Mouse (Mus musculus) thymus, postnatal 10 days (tissue): ENCODE measurements around the gene Tmem47.
A peak's percentile ranks its signal among the peaks of the same experiment; 100 is the strongest.

Experiments
- DNase-seq, 2 experiments: peaks; one replicate each; pipeline ENCODE4 v3.0.0; 2021; ENCODE audit warnings: low spot score in 2 of 2

Gene Tmem47

DNA sequence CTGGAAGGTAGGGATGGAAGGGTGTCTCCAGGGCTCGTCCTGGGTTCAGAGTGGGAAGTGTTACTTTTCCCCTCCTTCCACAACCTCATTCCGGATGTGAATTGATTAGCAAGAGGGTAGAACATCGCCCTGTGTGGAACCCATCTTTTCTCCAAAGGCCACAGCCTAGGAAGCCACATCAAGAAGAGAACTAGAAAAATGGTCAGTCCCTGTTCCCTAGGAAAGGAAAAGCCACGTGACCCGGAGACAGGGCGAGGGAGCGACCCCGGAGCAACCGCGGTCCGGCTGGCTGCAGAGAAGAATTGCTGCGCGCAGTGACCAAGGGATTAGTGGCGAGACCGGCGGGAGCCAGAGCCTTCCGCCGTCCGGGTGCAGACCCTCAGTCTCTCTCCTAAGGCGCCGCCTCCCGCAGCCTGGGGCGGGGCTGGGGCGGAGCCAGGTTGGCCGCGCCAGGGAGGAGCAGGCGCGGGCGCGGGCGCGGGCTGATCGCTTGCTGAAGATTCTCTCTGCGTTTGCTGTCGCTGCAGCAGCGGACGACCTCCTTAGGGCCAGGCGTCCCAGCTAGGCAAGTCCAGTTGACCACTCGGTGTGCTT lies at the start of gene Tmem47:
TSS of gene Tmem47 (plus strand) at position 489 of the 594 bp plus-strand sequence.
- DNase-seq: no peak

DNA sequence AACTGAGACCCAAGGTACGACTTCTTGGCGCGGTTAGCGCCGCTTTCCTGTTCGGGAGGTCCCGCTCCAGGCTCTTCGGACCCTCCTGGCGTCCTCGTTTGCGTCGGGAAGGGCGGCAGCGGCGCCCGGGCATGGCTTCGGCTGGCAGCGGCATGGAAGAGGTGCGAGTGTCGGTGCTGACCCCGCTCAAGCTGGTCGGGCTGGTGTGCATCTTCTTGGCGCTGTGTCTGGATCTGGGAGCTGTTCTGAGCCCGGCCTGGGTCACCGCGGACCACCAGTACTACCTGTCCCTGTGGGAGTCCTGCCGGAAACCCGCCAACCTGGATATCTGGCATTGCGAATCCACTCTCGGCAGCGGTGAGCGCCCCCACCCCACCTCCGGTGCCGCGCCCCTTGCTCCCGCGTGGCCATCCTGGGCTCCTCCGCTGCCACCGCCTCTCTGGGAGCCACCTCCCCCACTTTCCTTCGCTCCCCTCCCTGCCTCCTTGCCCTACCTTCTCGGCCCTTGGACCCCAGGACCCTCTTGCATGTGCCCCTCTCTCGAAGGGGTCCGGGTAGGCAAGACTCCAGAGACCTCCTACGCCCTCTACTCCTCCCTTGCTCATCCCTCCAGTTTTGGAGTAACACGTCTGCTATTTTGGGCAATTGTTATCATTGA lies 435 bp downstream of the Tmem47 start:
- peak in 1 of 2 experiments; percentile 1 for DNase-seq

DNA sequence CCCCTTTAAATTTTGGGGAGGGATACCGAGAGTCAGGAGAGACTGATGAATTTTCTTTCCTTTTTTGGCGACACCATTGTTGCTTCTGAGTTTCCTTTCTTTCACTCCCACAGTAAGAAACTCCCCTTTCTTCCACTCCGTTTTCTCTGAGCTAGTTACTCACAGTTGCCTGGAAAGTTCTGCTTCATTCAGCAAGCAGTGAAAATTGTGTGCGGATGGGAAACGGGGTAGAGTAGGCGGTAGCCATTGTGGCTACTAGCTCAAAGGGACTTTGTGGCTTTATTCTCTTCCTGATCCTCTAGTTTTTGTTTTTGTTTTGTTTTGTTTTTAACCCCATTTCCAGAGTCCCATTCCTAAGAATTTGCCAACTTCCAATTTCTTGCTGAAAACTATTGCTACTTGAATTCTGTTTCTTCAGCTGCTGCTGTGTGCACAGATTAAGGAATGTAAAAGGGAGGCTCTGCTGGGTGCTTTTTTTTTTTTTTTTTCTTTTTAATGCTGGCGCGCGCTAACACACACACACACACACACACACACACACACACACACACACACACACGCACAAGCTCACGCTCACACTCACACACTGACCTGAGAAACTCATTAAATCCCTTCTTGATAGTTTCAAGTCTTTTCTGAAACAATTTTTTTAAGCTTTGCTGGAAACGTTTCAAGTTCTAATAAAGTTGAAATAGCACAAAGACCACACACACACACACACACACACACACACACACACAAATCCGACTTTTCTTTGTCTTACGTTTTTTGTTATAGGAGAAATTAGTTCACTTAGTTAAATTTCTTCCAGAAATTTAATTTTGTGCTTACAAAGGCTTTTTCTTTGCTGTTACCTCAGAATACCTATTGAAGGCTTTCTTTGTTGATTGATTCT lies 1.5 kb downstream of the Tmem47 start:
- DNase-seq: no peak

DNA sequence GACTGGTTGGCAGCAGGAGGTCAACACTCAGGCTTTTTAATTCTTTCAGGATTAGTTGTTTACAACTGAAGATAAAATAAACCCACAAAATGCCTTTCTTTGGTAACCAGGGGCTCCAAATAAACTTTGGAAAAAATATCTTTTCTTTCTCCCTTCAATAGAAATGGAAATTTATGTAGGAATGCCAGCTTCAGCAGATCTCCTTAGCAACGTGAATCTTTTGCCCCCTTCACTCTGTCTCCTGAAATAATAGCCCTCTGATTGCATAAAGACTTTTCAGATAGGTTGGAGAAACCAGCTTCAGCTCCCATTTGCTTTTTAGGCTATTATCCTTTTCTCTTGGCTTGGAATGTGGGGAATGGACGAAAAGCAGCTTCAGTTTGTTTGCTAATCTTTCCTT lies 2.2 kb downstream of the Tmem47 start:
- DNase-seq: no peak

DNA sequence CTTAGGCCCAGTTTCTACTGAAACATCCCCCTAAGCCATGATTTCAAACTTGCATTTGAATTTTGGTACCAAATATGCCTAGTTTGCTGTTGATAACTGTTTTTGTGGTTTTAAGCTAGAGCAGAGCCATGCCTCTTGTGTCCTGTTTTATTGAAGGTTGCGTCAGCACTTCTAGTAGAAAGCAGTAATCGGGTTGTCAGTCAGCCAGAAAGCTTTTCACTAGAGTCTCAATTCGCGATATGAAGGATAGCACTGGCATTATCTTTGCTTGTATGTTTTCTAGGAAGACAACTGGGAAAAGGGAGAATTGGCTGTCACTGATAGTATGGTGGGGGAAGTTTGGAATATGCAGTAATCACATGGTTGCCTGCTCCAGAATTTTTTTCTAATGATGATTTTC lies 3.3 kb downstream of the Tmem47 start:
- no peak for DNase-seq

DNA sequence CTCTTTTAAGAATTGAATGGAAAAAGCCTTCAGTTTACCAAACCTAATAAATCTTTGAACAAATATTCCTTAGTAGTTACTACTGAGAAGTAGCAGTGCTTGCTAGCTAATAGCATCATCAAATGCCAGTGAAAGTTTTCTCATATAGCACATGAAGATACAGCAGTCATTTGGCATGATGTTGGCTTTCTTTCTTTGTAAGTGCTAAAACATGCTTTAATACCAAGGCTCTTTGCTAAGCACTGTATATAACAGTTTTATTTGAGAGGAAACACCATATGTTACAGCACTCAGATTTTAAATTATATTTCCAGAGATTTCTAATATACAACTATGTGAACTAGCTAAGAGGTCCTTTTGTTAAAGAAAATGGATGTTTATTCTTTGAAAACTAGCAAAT lies 8.0 kb downstream of the Tmem47 start:
- no peak for DNase-seq

DNA sequence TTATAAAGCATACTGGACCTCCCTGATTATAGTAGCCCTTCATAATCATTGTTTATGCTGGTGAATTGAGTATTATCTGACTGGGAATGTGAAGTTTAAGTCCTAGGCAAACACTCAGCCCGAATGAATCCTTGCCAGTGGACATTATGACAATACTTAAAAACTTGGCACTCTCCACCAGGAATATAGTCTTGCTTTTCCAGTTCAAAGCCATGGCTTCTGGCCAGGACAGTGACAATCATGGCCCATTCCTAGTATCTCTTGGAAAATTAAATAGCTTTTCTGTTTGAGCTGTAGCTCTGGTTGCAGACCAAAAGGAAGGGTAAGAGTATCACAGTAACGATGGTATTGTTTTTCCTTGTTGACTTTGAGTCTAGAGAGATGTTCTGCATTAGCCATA lies 10.5 kb downstream of the Tmem47 start:
- no peak for DNase-seq

DNA sequence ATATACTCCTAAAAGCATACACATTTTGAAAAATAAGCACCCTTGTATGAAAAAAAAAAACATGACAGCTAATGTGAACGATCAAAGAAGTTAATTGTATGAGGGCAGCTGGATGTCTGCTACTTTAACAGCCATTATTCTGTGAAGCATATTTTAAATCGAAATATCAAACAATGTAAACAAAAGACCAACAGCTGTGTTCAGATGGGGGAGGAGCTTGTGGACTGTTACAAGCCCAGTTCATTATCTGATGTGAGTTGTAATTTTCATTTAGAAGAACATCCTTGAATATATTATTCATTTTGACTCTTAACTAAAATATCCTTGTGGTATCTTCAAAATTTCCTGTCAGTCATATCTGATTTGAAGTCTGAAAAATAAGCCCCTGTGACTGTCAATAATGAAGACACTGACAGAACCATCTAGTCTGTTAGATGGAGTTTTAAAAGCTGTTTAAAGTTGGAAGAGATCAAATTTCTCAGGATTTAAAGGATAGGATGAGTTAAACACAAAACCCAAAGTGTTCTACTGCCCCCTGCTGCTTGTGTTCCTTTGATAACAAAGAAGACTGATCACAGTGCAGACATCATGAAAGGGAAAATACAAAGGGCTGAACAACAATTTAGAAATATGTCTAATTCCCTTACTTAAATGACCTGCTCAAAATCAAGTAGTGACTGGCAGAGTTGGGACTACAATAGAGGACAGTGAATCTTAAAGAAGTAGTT lies 14.7 kb downstream of the Tmem47 start:
- no peak for DNase-seq

DNA sequence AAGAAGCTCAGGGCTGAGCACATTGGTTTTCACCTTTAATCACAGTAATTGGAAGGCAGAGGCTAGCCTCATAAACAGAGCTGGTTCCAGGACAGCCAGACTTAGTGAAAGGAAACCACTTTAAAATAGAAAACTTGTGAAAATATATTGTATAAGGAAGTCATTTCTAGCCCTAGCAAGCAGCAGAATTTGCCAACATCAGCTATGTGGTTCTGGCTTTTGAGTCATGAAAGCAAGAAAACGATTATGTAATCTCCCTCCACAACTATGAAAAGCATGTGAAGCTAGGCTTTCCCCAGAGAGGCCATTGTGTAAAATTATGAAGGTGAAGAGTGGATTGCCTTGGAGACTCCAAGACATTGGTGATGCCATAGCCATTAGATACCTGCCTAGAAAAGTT lies 76.9 kb downstream of the Tmem47 start:
- no peak for DNase-seq
